ENCODE assay signal across 25 mouse cellular contexts in the genomic region with DNA sequence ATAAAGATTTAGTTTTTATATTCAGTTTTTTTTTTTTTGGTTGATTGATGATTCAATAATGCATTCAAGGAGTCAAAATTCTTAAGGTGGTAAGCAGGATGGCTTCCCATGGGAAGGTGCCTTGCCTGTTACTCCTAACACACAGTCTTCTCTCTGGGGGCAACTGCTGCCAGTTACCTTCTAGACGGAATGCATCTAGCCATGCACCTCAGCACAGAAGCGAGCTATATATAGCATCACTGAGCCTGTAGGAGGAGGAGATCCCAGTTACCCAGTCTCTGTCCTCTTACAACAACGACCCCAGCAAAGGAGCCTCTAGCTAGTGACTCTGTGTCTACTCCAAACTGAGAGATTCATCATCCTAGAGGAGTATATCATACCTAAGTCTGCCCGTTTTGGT.
A peak's percentile ranks its signal among the peaks of the same experiment; 100 is the strongest.
DNase-seq lines count a peak whose midpoint lies in the region; ATAC-seq lines count a peak whose summit lies in the region.
"Had no signal": no experiment of that assay in that cellular context is flagged by ENCODE, and none has a peak within 500 bp of the region (broad histone marks: within the 10 kb centered on the region; RNA-seq: fewer than 3 reads in every experiment).

No protein-coding gene starts in this region.

- intact Hi-C loops in heart, postnatal 36 days (cut with DNase I): no loop called here

- H3K4me2 ChIP-seq in heart, embryonic 15.5 days: no peak overlapping the region
- no peak overlapping the region for H3K4me2 ChIP-seq in limb, embryonic 11.5 days (ENCODE audit: low read depth, severe bottlenecking)
- H3K4me2 ChIP-seq: forebrain, embryonic 13.5 days; hindbrain, embryonic 13.5 days; intestine, embryonic 15.5 days had no signal

- peak; percentile 77 for DNase-seq in heart, adult 11 months
- no peak for DNase-seq in heart, postnatal 4 days
- no peak for DNase-seq in heart, postnatal 36 days
- peak; percentile 9 for DNase-seq in limb, embryonic 11.5 days (ENCODE audit: low spot score)
- DNase-seq in limb, embryonic 10.5 days (ENCODE audit: low spot score): no peak
- DNase-seq: adrenal gland, postnatal 10 days; adrenal gland, postnatal 36 days; B cell, adult 2 months; cerebellum, adult 18-20 months; cerebellum, adult 9-10 months; cerebellum, postnatal 14 days; gastrocnemius, postnatal 14 days; kidney, adult 11 months; kidney, adult 8-10 months had no signal

- ATAC-seq in heart, embryonic 15.5 days (replicated peaks; ENCODE audit: insufficient number of reproducible peaks, insufficient read depth, low FRiP score, low read depth): no peak
- no peak for ATAC-seq in limb, embryonic 11.5 days (ENCODE audit: insufficient number of reproducible peaks, low FRiP score, low TSS enrichment, low read depth)
- ATAC-seq: forebrain, embryonic 13.5 days; forebrain, embryonic 16.5 days; hindbrain, embryonic 16.5 days; intestine, embryonic 15.5 days; Patski had no signal

- H3K36me3 ChIP-seq in heart, embryonic 15.5 days: no peaks in the 10 kb centered on the region
- H3K36me3 ChIP-seq in limb, embryonic 11.5 days (ENCODE audit: control insufficient read depth, insufficient read depth, low read length): no peaks in the 10 kb centered on the region
- H3K36me3 ChIP-seq in limb, embryonic 10.5 days: no peaks in the 10 kb centered on the region
- H3K36me3 ChIP-seq: forebrain, embryonic 10.5 days; G1E; hindbrain, embryonic 10.5 days; hindbrain, embryonic 13.5 days; intestine, embryonic 15.5 days had no signal

- H3K4me1 ChIP-seq in heart, embryonic 15.5 days (replicated peaks): peaks cover 51% of the 10 kb centered on the region
- 0 out of 2 replicates have a peak, but pooled peaks cover 5% of the 10 kb centered on the region for H3K4me1 ChIP-seq in limb, embryonic 11.5 days (ENCODE audit: control insufficient read depth, insufficient read depth, low read length)
- H3K4me1 ChIP-seq in limb, embryonic 10.5 days: peaks cover 11% of the 10 kb centered on the region
- H3K4me1 ChIP-seq: intestine, embryonic 15.5 days had no signal

- no peaks in the 10 kb centered on the region for H3K9me3 ChIP-seq in heart, embryonic 15.5 days (replicated peaks)
- H3K9me3 ChIP-seq in limb, embryonic 11.5 days (ENCODE audit: control insufficient read depth, low read length): no peaks in the 10 kb centered on the region
- H3K9me3 ChIP-seq in limb, embryonic 10.5 days (replicated peaks): no peaks in the 10 kb centered on the region
- H3K9me3 ChIP-seq: forebrain, embryonic 10.5 days; forebrain, embryonic 13.5 days; hindbrain, embryonic 10.5 days; hindbrain, embryonic 13.5 days; intestine, embryonic 15.5 days had no signal

- H3K27ac ChIP-seq in heart, embryonic 15.5 days: peak overlapping the region; percentile 39; the same call in 1 of the 2 replicates
- no peak overlapping the region for H3K27ac ChIP-seq in limb, embryonic 11.5 days (replicated peaks; ENCODE audit: low read depth, low read length)
- H3K27ac ChIP-seq in limb, embryonic 10.5 days: no peak overlapping the region
- H3K27ac ChIP-seq: forebrain, embryonic 13.5 days; intestine, embryonic 15.5 days had no signal

- H3K4me3 ChIP-seq in heart, embryonic 15.5 days: no peak overlapping the region
- H3K4me3 ChIP-seq in limb, embryonic 11.5 days (ENCODE audit: low read depth, low read length): no peak overlapping the region
- no peak overlapping the region for H3K4me3 ChIP-seq in limb, embryonic 10.5 days
- H3K4me3 ChIP-seq: forebrain, embryonic 10.5 days; forebrain, embryonic 13.5 days; hindbrain, embryonic 10.5 days; hindbrain, embryonic 13.5 days; intestine, embryonic 15.5 days had no signal

- 53% methylated on average over 4 of the region's 4 CpGs for WGBS in heart, embryonic 15.5 days
- WGBS in limb, embryonic 11.5 days: 83% methylated on average over 4 of the region's 4 CpGs
- 90% methylated on average over 4 of the region's 4 CpGs for WGBS in limb, embryonic 10.5 days

- no peaks in the 10 kb centered on the region for H3K27me3 ChIP-seq in heart, embryonic 15.5 days
- no peaks in the 10 kb centered on the region for H3K27me3 ChIP-seq in limb, embryonic 11.5 days (ENCODE audit: control insufficient read depth, insufficient read depth, low read length)
- H3K27me3 ChIP-seq in limb, embryonic 10.5 days (ENCODE audit: low read depth, poor library complexity, severe bottlenecking): no peaks in the 10 kb centered on the region
- H3K27me3 ChIP-seq: CH12.LX; forebrain, embryonic 13.5 days; hindbrain, embryonic 13.5 days; intestine, embryonic 15.5 days; Patski had no signal

- H3K9ac ChIP-seq in heart, embryonic 15.5 days: no peak overlapping the region
- no peak overlapping the region for H3K9ac ChIP-seq in limb, embryonic 11.5 days (ENCODE audit: low read length)
- H3K9ac ChIP-seq: forebrain, embryonic 13.5 days; hindbrain, embryonic 13.5 days; intestine, embryonic 15.5 days had no signal

Comparison
In these comparisons a context has a peak if more than half of its experiments do, and no peak if none do; other contexts are left out.
1. DNase-seq: peak in heart, adult 11 months (single experiment) and limb, embryonic 11.5 days (single experiment); none in heart, postnatal 4 days (single experiment), heart, postnatal 36 days (0 of 2) and limb, embryonic 10.5 days (single experiment).